Mouse (Mus musculus) myocyte (in vitro differentiated cells): ENCODE measurements around the gene Ube2q1. TPM values are rescaled to one million over a fixed set of nuclear protein-coding genes. Genes with fewer than 3 reads are reported as not detected.

Experiments used
- H3K27me3 ChIP-seq: one replicate; pipeline ENCODE4 v1.6.1; 2011; ENCODE audit not compliant: control insufficient read depth, insufficient read depth, insufficient read length
- H3K36me3 ChIP-seq: one replicate; pipeline ENCODE4 v1.6.1; 2011; ENCODE audit not compliant: control insufficient read depth, insufficient read depth
- H3K4me2 ChIP-seq: one replicate; pipeline ENCODE4 v1.6.1; 2011; ENCODE audit warnings: low read depth, control low read depth
- H3K4me3 ChIP-seq: one replicate; pipeline ENCODE4 v1.5.1; 2011; ENCODE audit warnings: mild to moderate bottlenecking, control low read depth, moderate library complexity
- H3K79me2 ChIP-seq: one replicate; pipeline ENCODE4 v1.6.1; 2011; ENCODE audit not compliant: control insufficient read depth, insufficient read depth
- H3ac ChIP-seq: one replicate; pipeline ENCODE4 v1.6.1; 2011; ENCODE audit not compliant: control insufficient read depth, insufficient read length
- CEBPB ChIP-seq: IDR thresholded peaks from 2 replicates; pipeline ENCODE4 v1.6.1; 2011; ENCODE audit warnings: mild to moderate bottlenecking, moderate library complexity; ENCODE audit not compliant: poor library complexity, insufficient read depth, severe bottlenecking
- E2F4 ChIP-seq: IDR thresholded peaks from one replicate; pipeline ENCODE4 v1.6.1; 2011; ENCODE audit warnings: mild to moderate bottlenecking, control low read depth, moderate library complexity; ENCODE audit not compliant: insufficient read depth
- MAX ChIP-seq: IDR thresholded peaks from one replicate; pipeline ENCODE4 v1.6.1; 2011; ENCODE audit warnings: low read depth, mild to moderate bottlenecking, control low read depth
- MYOD1 ChIP-seq, 3 experiments: IDR thresholded peaks; one replicate each; pipeline ENCODE4 v1.6.1; 2011; ENCODE audit warnings: control low read depth in 2 of 3, low read depth in 2 of 3, mild to moderate bottlenecking in 2 of 3, moderate library complexity in 1 of 3; ENCODE audit not compliant: insufficient read length in 2 of 3, control insufficient read depth in 1 of 3
- MYOG ChIP-seq, 3 experiments: IDR thresholded peaks; one replicate each; pipeline ENCODE4 v1.6.1; 2011; ENCODE audit warnings: control low read depth in 2 of 3, low read depth in 2 of 3, mild to moderate bottlenecking in 2 of 3; ENCODE audit not compliant: insufficient read length in 2 of 3, control insufficient read depth in 1 of 3, insufficient read depth in 1 of 3
- POLR2A ChIP-seq: IDR thresholded peaks from one replicate; pipeline ENCODE4 v1.6.1; 2011; ENCODE audit warnings: low read depth, mild to moderate bottlenecking, control low read depth, moderate library complexity; ENCODE audit not compliant: insufficient read length
- POLR2AphosphoS2 ChIP-seq: IDR thresholded peaks from one replicate; pipeline ENCODE4 v1.6.1; 2011; ENCODE audit warnings: low read depth, control low read depth; ENCODE audit not compliant: insufficient read length
- REST ChIP-seq: IDR thresholded peaks from one replicate; pipeline ENCODE4 v1.6.1; 2011; ENCODE audit warnings: mild to moderate bottlenecking, control low read depth, moderate library complexity; ENCODE audit not compliant: insufficient read depth, insufficient read length
- SRF ChIP-seq: IDR thresholded peaks from one replicate; pipeline ENCODE4 v1.6.1; 2011; ENCODE audit warnings: low read depth; ENCODE audit not compliant: control insufficient read depth, insufficient read length
- TCF12 ChIP-seq: IDR thresholded peaks from one replicate; pipeline ENCODE4 v1.6.1; 2011; ENCODE audit warnings: mild to moderate bottlenecking, control low read depth; ENCODE audit not compliant: poor library complexity, insufficient read depth, severe bottlenecking
- TCF3 ChIP-seq: IDR thresholded peaks from one replicate; pipeline ENCODE4 v1.6.1; 2011; ENCODE audit warnings: low read depth, control low read depth; ENCODE audit not compliant: insufficient read length
- USF1 ChIP-seq: IDR thresholded peaks from one replicate; pipeline ENCODE4 v1.6.1; 2011; ENCODE audit warnings: low read depth, mild to moderate bottlenecking, control low read depth, moderate library complexity
- polyA plus RNA-seq: library from polyadenylated mRNA; unstranded; fragments of >200 nt; fragmentation: generic; extraction: Trizol; gene quantifications from one replicate; pipeline ENCODE4 v1.2.1, GENCODE M21; 2012; ENCODE audit warnings: missing spikeins

The Ube2q1 gene
- polyA plus RNA-seq, 1 experiment = 39.8 TPM

DNA sequence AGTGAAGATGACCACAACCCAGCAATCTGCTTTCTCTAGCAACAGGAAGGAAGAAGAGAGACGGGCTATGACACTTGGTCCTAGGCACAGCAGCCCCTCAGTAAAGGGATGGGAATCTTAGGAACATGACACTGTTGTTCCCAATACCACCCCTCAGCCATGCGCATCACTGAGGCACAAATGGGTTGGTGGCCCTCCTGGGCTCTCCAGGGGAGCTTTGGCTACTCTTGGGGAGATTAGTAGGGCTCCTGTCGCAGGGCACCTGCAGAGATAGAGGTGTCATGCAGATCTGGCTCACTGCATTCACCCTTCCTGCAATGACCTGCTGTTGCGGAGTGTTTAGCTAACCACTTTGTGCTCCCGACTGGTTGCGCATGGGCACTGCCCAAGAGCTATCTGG is 12.9 kb downstream of the Ube2q1 start:
- Histone ChIP-seq H3K79me2 (no peaks in the 10 kb centered on the region), H3ac (no peak overlapping the region), H3K27me3 (peaks cover 7% of the 10 kb centered on the region), H3K36me3 (peaks cover 15% of the 10 kb centered on the region), H3K4me2 (no peak overlapping the region), H3K4me3 (no peak overlapping the region)
- no peak for TF ChIP-seq CEBPB
- no peak for TF ChIP-seq USF1
- TF ChIP-seq POLR2AphosphoS2 = no peak
- TF ChIP-seq TCF3 = no peak
- no peak for TF ChIP-seq TCF12
- TF ChIP-seq MYOD1 (IDR thresholded peaks at IDR 0.05; ENCODE audit: control insufficient read depth in 1 of 3, insufficient read length in 2 of 3, low read depth in 2 of 3) = no peak

DNA sequence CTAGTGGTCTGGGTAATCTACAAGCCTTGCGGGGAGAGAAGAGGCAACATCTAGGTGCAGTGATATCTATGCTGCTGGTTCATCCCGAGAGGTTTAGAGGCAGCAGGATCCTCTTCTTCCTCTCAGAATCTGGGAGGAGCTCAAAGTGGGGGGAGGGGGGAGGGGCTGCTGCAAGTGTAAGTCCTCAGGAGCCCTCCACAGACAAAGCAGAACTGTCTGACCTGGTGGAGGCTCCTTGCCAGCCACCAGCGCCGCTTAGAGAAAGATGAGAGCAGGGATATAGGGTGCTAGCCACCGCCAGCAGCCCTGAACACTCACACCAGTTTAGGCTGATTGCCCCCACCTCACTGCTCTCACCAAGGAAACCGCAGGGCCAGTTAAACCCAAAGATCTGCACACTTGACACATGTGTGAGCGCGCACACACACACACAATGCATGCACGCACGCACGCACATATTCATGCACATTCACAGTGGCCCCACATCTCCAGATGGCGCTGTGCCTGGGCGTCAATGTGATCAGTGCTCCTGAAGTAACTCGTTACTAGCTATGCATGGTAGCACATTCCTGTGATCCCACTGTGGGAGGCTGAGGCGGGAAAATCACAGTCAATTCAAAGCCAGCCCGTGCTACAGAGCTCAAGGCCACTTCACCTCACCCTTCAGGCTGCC is 15.4 kb downstream of the Ube2q1 start:
- no peaks in the 10 kb centered on the region for H3K79me2 ChIP-seq
- no peak overlapping the region for H3K4me3 ChIP-seq
- no peaks in the 10 kb centered on the region for H3K36me3 ChIP-seq
- TF ChIP-seq REST = no peak
- TF ChIP-seq E2F4 = no peak
- TF ChIP-seq MAX = no peak
- no peak for TF ChIP-seq CEBPB
- H3K27me3 ChIP-seq = peaks cover 7% of the 10 kb centered on the region
- H3ac ChIP-seq = no peak overlapping the region
- H3K4me2 ChIP-seq = no peak overlapping the region

DNA sequence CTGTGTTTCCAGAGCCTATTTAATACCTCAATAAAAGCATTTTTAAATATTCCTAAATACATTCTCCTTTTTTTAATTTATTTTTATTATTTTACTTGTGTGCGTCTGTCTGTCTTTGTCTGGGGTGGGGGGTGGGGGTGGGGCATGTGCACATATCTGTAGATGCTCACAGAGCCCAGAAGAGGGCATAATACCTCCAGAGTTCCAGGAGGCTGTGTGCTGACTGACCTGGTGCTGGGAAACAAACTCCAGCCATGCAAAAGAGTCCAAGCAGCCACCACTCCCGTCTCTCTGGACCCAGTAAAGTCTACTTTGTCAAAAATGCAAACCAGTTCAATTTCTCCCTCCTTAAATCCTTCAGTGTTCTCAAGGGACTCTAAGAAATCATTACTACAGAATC is 21.2 kb downstream of the Ube2q1 start:
- H3ac ChIP-seq = no peak overlapping the region
- H3K4me3 ChIP-seq = no peak overlapping the region
- no peaks in the 10 kb centered on the region for H3K79me2 ChIP-seq
- TF ChIP-seq TCF12 (no peak), CEBPB (no peak), E2F4 (no peak), MYOG (IDR thresholded peaks at IDR 0.05; ENCODE audit: control insufficient read depth in 1 of 3, insufficient read depth in 1 of 3, insufficient read length in 2 of 3, low read depth in 2 of 3) (no peak), REST (no peak), SRF (no peak), USF1 (no peak), POLR2AphosphoS2 (no peak), TCF3 (no peak), POLR2A (no peak), MYOD1 (IDR thresholded peaks at IDR 0.05; ENCODE audit: control insufficient read depth in 1 of 3, insufficient read length in 2 of 3, low read depth in 2 of 3) (no peak)
- no peaks in the 10 kb centered on the region for H3K36me3 ChIP-seq
- no peak overlapping the region for H3K4me2 ChIP-seq
- H3K27me3 ChIP-seq = no peaks in the 10 kb centered on the region

DNA sequence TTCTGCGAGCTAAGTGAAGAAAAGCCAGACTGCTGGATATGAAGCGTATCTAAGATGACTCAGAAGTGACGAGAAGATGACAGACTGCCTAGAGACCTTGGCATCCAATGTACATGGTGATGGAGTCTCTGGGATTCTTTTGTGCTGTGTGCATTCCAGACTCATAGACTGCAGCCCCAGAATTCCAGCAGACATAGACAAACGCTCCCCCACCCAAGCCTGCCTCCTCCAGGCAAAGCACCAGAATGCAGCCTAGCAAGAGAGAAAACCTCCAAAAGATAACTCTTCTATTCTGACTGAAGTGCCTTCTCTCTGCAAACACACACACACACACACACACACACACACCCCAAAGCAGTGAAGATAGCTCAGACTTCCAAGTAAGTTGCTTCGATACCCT is 22.3 kb downstream of the Ube2q1 start:
- no peaks in the 10 kb centered on the region for H3K36me3 ChIP-seq
- H3K27me3 ChIP-seq = no peaks in the 10 kb centered on the region
- H3K79me2 ChIP-seq = no peaks in the 10 kb centered on the region
- TF ChIP-seq TCF3 (no peak), MYOG (IDR thresholded peaks at IDR 0.05; ENCODE audit: control insufficient read depth in 1 of 3, insufficient read depth in 1 of 3, insufficient read length in 2 of 3, low read depth in 2 of 3) (no peak), TCF12 (no peak), MYOD1 (IDR thresholded peaks at IDR 0.05; ENCODE audit: control insufficient read depth in 1 of 3, insufficient read length in 2 of 3, low read depth in 2 of 3) (no peak), CEBPB (no peak), POLR2A (no peak), POLR2AphosphoS2 (no peak), E2F4 (no peak), USF1 (no peak), REST (no peak), SRF (no peak), MAX (no peak)
- no peak overlapping the region for H3ac ChIP-seq
- H3K4me3 ChIP-seq = no peak overlapping the region
- H3K4me2 ChIP-seq = peak overlapping the region; percentile 41

DNA sequence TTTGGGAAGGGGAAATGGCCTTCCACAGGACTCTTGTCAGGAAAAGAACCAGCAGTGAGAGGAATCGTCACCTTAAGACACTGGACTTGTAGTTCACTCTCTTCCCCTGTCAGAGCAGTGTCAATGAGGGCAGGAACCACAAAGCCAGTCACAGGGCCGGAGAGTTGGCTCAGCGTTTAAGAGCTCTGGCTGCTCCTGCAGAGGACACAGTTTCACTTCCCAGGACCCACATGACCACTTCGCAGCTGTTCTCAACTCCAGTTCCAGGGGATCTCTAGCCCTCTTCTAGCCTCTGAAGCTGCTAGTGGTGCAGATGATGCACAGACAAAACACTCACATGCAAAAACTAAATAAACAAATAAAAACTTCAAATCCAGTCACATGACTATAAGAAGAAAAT is 22.9 kb downstream of the Ube2q1 start:
- TF ChIP-seq MAX = no peak
- peak in 2 of 3 experiments; percentile 22 to 53 for TF ChIP-seq MYOG (IDR thresholded peaks at IDR 0.05; ENCODE audit: control insufficient read depth in 1 of 3, insufficient read depth in 1 of 3, insufficient read length in 2 of 3, low read depth in 2 of 3)
- peak in 1 of 3 experiments; percentile 31 for TF ChIP-seq MYOD1 (IDR thresholded peaks at IDR 0.05; ENCODE audit: control insufficient read depth in 1 of 3, insufficient read length in 2 of 3, low read depth in 2 of 3)
- TF ChIP-seq USF1 = peak; percentile 40
- TF ChIP-seq POLR2AphosphoS2 = no peak

More for the DNA sequence above, 22.9 kb downstream of the Ube2q1 start:
- Histone ChIP-seq H3K79me2 (no peaks in the 10 kb centered on the region), H3K36me3 (no peaks in the 10 kb centered on the region), H3K27me3 (no peaks in the 10 kb centered on the region), H3K4me3 (no peak overlapping the region), H3K4me2 (peak overlapping the region; percentile 41), H3ac (no peak overlapping the region)
